Mouse (Mus musculus) liver, embryonic 16.5 days (tissue): Measurements from ENCODE around the gene Zyg11a. TPM values are rescaled to one million over a fixed set of nuclear protein-coding genes. Genes with fewer than 3 reads are reported as not detected.
"Not testable (repeated sequence)": the region's sequence is repeated elsewhere in the genome, so short reads cannot be mapped to it uniquely, and the experiment has no call there.

Source experiments
- ATAC-seq: fragments of 200-750 bp; cut with Nextera tagmentation; 2 replicates; pipeline ENCODE4 v1.8.0; 2017; ENCODE audit warnings: low read depth, mild to moderate bottlenecking, moderate number of reproducible peaks, moderate library complexity
- H3K27ac ChIP-seq: fragments of 300-500 bp; sonication (generic); 2 replicates; pipeline ENCODE4 v1.5.1; 2014; ENCODE audit warnings: mild to moderate bottlenecking, low read length
- H3K27me3 ChIP-seq: fragments of 300-500 bp; sonication (generic); 2 replicates; pipeline ENCODE4 v1.6.1; 2014; ENCODE audit warnings: low read depth, low read length, mixed read lengths; ENCODE audit not compliant: control insufficient read depth, insufficient read depth
- H3K36me3 ChIP-seq: fragments of 300-500 bp; sonication (generic); 2 replicates; pipeline ENCODE4 v1.6.1; 2014; ENCODE audit warnings: mild to moderate bottlenecking; ENCODE audit not compliant: control insufficient read depth, insufficient read depth
- H3K4me1 ChIP-seq: fragments of 300-500 bp; sonication (generic); 2 replicates; pipeline ENCODE4 v1.6.1; 2014; ENCODE audit warnings: low read depth, low read length, mixed read lengths; ENCODE audit not compliant: control insufficient read depth
- H3K4me2 ChIP-seq: fragments of 300-500 bp; sonication (generic); 2 replicates; pipeline ENCODE4 v1.6.1; 2014; ENCODE audit warnings: low read depth, low read length, mixed read lengths
- H3K4me3 ChIP-seq: fragments of 300-500 bp; sonication (generic); 2 replicates; pipeline ENCODE4 v1.5.1; 2014; ENCODE audit warnings: low read depth, mild to moderate bottlenecking, low read length
- H3K9ac ChIP-seq: fragments of 300-500 bp; sonication (generic); 2 replicates; pipeline ENCODE4 v1.6.1; 2014; ENCODE audit warnings: low read depth, low read length
- H3K9me3 ChIP-seq: fragments of 300-500 bp; sonication (generic); replicated peaks from 2 replicates; pipeline ENCODE4 v1.6.1; 2016; ENCODE audit warnings: low read length; ENCODE audit not compliant: control insufficient read depth
- WGBS: fragments of 180-500 bp; shearing (Covaris S2); extraction: QIAGEN DNeasy Blood & Tissue Kit; methylation state at CpG from one replicate; pipeline ENCODE4 v1.1.7; 2014; ENCODE audit not compliant: insufficient replicate concordance; 5-methylcytosine and 5-hydroxymethylcytosine counted together
- polyA plus RNA-seq: library from polyadenylated mRNA; unstranded; fragments of >200 nt; fragmentation: Nextera tagmentation; extraction: Ambion mirVana; gene quantifications from 2 replicates; pipeline ENCODE4 v1.2.1, GENCODE M21; 2015

The Zyg11a gene
- polyA plus RNA-seq, 1 experiment from 2014 or later, result 0.33 TPM

DNA sequence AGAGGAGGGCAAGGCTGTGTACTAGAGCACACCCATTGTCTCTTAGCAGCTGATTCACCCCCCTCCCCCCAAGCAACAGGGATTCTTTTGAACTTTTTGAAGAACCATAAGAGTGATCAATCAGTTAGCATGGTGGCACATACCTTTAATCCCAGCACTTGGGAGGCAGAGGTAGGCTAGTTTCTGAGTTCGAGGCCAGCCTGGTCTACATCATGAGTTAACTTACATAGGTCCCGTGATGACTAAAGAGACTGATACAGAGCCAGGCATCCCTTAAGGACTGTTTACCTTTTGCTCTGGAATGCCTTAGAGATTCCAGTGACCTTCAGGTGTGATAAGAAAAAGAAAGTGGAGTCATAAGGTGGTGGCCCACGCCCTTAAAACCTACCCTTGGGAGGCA, 54.6 kb downstream of the Zyg11a start:
- Histone ChIP-seq H3K9ac (no peak overlapping the region), H3K4me1 (no peaks in the 10 kb centered on the region), H3K27me3 (peaks cover 14% of the 10 kb centered on the region), H3K9me3 (no peaks in the 10 kb centered on the region), H3K4me3 (no peak overlapping the region), H3K27ac (no peak overlapping the region), H3K4me2 (no peak overlapping the region), H3K36me3 (no peaks in the 10 kb centered on the region)
- no peak for ATAC-seq
- WGBS, result 64% methylated on average over 3 of the region's 3 CpGs

DNA sequence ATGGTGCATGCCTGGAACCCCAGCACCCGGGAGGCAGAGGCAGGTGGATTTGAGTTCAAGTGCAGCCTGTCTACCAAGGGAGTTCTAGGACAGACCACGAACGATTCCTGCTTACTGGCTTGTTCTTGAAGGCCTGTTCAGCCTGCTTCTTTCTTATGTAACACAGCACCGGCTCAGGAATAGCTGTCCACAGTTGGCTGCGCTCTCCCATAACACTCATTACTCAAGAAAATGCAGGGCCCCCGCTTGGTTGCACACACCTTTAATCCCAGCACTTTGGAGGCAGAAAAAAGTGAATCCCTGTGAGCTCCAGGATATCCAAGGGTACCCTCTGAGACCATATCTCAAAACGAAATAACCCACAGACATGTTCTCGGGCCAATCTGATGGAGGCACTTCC, 55.9 kb downstream of the Zyg11a start:
- WGBS, result 64% methylated on average over 8 of the region's 8 CpGs
- H3K27ac ChIP-seq, result no peak overlapping the region

GRCm38 (mm10) chr4:108155141-108155540, 62.7 kb downstream of the Zyg11a start:
- H3K4me3 ChIP-seq, H3K27ac ChIP-seq, H3K9me3 ChIP-seq, ATAC-seq, H3K9ac ChIP-seq, H3K36me3 ChIP-seq, H3K27me3 ChIP-seq, H3K4me2 ChIP-seq, H3K4me1 ChIP-seq: not testable (repeated sequence)
- 71% methylated on average over 1 of the region's 1 CpGs for WGBS

More for the DNA sequence above, 55.9 kb downstream of the Zyg11a start:
- no peaks in the 10 kb centered on the region for H3K9me3 ChIP-seq
- H3K9ac ChIP-seq, result no peak overlapping the region
- no peaks in the 10 kb centered on the region for H3K4me1 ChIP-seq
- ATAC-seq, result no peak
- H3K4me3 ChIP-seq, result no peak overlapping the region
- H3K27me3 ChIP-seq, result peaks cover 14% of the 10 kb centered on the region
- H3K4me2 ChIP-seq, result no peak overlapping the region
- H3K36me3 ChIP-seq, result no peaks in the 10 kb centered on the region

DNA sequence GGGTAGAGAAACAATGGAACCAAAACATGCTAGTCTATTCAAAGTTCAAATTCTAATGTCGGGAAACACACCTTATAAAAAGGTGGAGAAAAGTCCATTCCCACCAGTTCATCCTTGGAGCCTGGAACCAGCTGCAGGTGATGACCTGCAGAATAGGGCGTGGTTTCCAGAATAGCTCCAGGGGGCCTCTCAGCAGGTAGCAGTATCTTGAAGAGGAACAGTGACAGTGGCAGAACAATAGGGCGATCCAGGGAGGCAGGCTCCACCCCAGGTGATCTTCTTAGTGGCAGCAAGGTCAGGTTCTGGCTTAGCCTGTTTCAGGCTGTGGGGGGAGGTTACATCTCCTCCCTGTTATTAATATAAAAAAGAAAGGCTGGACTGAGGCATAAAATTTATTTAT, 72.3 kb downstream of the Zyg11a start:
- not testable (repeated sequence) for H3K9ac ChIP-seq, H3K27ac ChIP-seq, H3K9me3 ChIP-seq, H3K4me3 ChIP-seq, ATAC-seq, H3K4me2 ChIP-seq, H3K4me1 ChIP-seq, H3K36me3 ChIP-seq, H3K27me3 ChIP-seq
- 37% methylated on average over 3 of the region's 3 CpGs for WGBS

- WGBS, result 76% methylated on average over 1 of the region's 1 CpGs
- no peaks in the 10 kb centered on the region for H3K27me3 ChIP-seq
- no peak for ATAC-seq
- no peak within 1 kb of the TSS for H3K4me3 ChIP-seq
- no peak within 1 kb of the TSS for H3K27ac ChIP-seq
- no peak within 1 kb of the TSS for H3K4me2 ChIP-seq
- no peaks in the 10 kb centered on the region for H3K9me3 ChIP-seq
- H3K9ac ChIP-seq, result no peak within 1 kb of the TSS
- H3K36me3 ChIP-seq, result no peaks in the 10 kb centered on the region
- no peaks in the 10 kb centered on the region for H3K4me1 ChIP-seq
Measured at GRCm38 (mm10) chr4:108144880-108145279, 73.0 kb downstream of the Zyg11a start, which contains the start of gene Scp2. Gene Scp2, minus strand, starts transcription at chr4:108144998.

GRCm38 (mm10) chr4:108143778-108144177, 74.1 kb downstream of the Zyg11a start:
- Histone ChIP-seq H3K9me3 (no peaks in the 10 kb centered on the region), H3K4me3 (no peak overlapping the region), H3K4me1 (no peaks in the 10 kb centered on the region), H3K9ac (no peak overlapping the region), H3K27ac (no peak overlapping the region), H3K27me3 (no peaks in the 10 kb centered on the region), H3K4me2 (no peak overlapping the region), H3K36me3 (no peaks in the 10 kb centered on the region)
- no peak for ATAC-seq

DNA sequence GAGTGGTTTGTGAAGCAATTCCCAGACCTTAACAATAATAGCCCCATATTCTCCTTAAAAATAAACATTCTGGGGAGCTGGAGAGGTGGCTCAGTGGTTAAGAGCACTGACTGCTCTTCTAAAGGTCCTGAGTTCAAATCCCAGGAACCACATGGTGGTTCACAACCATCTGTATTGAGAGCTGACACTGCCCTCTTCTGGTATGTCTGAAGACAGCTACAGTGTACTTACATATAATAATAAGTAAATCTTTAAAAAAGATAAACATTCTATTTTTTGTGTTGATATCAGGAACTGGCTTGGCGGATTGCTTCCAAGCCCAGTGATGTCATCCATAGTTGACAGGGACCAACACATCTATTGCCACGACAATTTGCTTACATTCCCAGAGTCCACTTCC, 74.7 kb downstream of the Zyg11a start:
- 64% methylated on average over 2 of the region's 2 CpGs for WGBS
- not testable (repeated sequence) for H3K4me1 ChIP-seq, ATAC-seq

GRCm38 (mm10) chr4:108136938-108137337, 80.9 kb downstream of the Zyg11a start:
- no peak for ATAC-seq

More for the DNA sequence above, 74.7 kb downstream of the Zyg11a start:
- H3K27me3 ChIP-seq, H3K4me3 ChIP-seq, H3K9me3 ChIP-seq, H3K27ac ChIP-seq, H3K9ac ChIP-seq, H3K36me3 ChIP-seq, H3K4me2 ChIP-seq: not testable (repeated sequence)

More at GRCm38 (mm10) chr4:108136938-108137337, 80.9 kb downstream of the Zyg11a start:
- Histone ChIP-seq H3K4me3 (no peak overlapping the region), H3K4me2 (no peak overlapping the region), H3K9me3 (no peaks in the 10 kb centered on the region), H3K27ac (no peak overlapping the region), H3K36me3 (no peaks in the 10 kb centered on the region), H3K4me1 (no peaks in the 10 kb centered on the region), H3K27me3 (no peaks in the 10 kb centered on the region), H3K9ac (no peak overlapping the region)
- 74% methylated on average over 5 of the region's 5 CpGs for WGBS
